Mouse (Mus musculus) forebrain, embryonic 10.5 days (tissue): ENCODE data around the gene Ccdc24. TPM values are rescaled to one million over a fixed set of nuclear protein-coding genes. Genes with fewer than 3 reads are reported as not detected.

Experiments
- DNase-seq: peaks from one replicate; pipeline ENCODE4 v3.0.0-alpha.2; 2017; ENCODE audit warnings: low spot score; ENCODE audit errors: extremely low spot score
- H3K27ac ChIP-seq: fragments of 300-500 bp; sonication (generic); 2 replicates; pipeline ENCODE4 v1.5.1; 2016; ENCODE audit warnings: mild to moderate bottlenecking
- H3K27me3 ChIP-seq: fragments of 300-500 bp; sonication (generic); 2 replicates; pipeline ENCODE4 v1.6.1; 2016; ENCODE audit warnings: mild to moderate bottlenecking; ENCODE audit not compliant: poor library complexity, severe bottlenecking
- H3K36me3 ChIP-seq: fragments of 300-500 bp; sonication (generic); replicated peaks from 2 replicates; pipeline ENCODE4 v1.6.1; 2016; ENCODE audit warnings: mild to moderate bottlenecking, moderate library complexity
- H3K4me1 ChIP-seq: fragments of 300-500 bp; sonication (generic); 2 replicates; pipeline ENCODE4 v1.6.1; 2016
- H3K4me3 ChIP-seq: fragments of 300-500 bp; sonication (generic); 2 replicates; pipeline ENCODE4 v1.5.1; 2016; ENCODE audit warnings: mild to moderate bottlenecking, moderate library complexity
- H3K9me3 ChIP-seq: fragments of 300-500 bp; sonication (generic); 2 replicates; pipeline ENCODE4 v1.6.1; 2016; ENCODE audit warnings: mild to moderate bottlenecking, moderate library complexity
- WGBS: fragments of 180-500 bp; shearing (Covaris S2); methylation state at CpG from one replicate; pipeline ENCODE4 v1.1.7; 2016; 5-methylcytosine and 5-hydroxymethylcytosine counted together
- polyA plus RNA-seq: library from polyadenylated mRNA; unstranded; fragments of >200 nt; fragmentation: Nextera tagmentation; extraction: Ambion mirVana; gene quantifications from 2 replicates; pipeline ENCODE4 v1.2.1, GENCODE M21; 2016

Gene Ccdc24
- polyA plus RNA-seq, 1 experiment from 2014 or later, result 1.2 TPM

DNA sequence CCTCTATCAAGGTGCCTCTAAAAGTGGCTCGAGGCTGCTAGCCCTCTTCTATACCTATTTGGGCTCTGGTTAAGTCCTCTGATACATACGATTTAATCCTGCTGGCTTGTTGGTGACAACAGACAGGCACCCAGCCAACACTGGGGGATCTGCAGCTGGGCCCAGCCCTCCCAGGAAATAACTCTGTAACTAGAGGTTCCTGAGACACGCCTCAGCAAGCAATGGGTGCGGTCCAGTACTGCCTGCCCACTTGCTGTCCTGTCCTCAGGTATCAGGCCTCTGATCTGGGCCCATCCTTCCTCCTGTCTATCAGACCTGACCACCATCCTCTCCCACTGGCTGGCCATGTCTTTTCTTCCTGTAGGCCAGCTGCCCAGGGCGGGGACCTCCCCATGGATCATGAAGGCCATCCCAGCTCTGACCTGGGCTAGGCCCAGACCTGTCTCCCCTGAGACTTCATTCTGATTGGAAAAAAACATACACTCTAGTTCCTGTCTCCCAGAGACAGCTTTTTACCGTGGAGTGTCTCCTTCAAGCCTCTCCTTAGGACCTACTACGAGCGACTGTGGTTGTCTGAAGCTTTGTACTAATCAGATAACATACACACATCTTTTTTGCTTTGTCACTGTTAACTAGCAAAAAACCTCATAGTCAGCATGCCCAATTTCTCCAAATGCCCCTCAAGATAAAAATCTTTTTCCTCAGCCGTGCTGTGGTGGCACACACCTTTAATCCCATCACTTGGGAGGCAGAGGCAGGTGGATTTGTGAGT, 40.3 kb downstream of the Ccdc24 start:
- no peaks in the 10 kb centered on the region for H3K36me3 ChIP-seq
- no peak overlapping the region for H3K4me3 ChIP-seq
- no peak for DNase-seq
- peaks cover 39% of the 10 kb centered on the region for H3K4me1 ChIP-seq
- H3K9me3 ChIP-seq, result no peaks in the 10 kb centered on the region
- peak overlapping the region; percentile 56; the same call in 1 of the 2 replicates for H3K27ac ChIP-seq
- 80% methylated on average over 9 of the region's 9 CpGs for WGBS
- peaks cover 46% of the 10 kb centered on the region for H3K27me3 ChIP-seq

DNA sequence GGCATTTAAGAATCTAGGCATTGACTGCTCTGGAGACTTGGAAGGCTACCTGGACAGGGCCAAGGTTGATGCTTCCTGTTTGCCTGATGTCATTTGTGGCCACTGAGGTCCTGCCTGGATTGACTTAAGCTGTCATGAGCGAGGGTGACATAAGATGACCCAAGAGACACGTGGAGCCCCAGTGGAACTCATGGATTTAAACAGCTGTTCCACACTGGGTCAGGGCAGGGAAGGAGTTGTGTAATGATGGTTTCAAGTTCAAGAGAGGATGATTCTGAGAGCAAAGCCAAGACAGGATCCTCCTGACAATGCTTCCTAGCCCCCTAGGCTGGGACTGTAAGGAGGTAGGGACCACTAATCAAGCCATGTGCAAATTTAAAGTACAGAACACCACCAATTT, 40.9 kb downstream of the Ccdc24 start:
- Histone ChIP-seq H3K4me3 (no peak overlapping the region), H3K4me1 (peaks cover 33% of the 10 kb centered on the region), H3K27ac (peak overlapping the region; percentile 48), H3K27me3 (peaks cover 46% of the 10 kb centered on the region), H3K36me3 (no peaks in the 10 kb centered on the region), H3K9me3 (no peaks in the 10 kb centered on the region)
- WGBS, result 78% methylated on average over 2 of the region's 2 CpGs
- no peak for DNase-seq

GRCm38 (mm10) chr4:117830801-117831200, 41.6 kb downstream of the Ccdc24 start:
- H3K27me3 ChIP-seq, result peaks cover 46% of the 10 kb centered on the region
- no peaks in the 10 kb centered on the region for H3K36me3 ChIP-seq
- no peak for DNase-seq
- no peak overlapping the region for H3K4me3 ChIP-seq
- no peaks in the 10 kb centered on the region for H3K9me3 ChIP-seq
- 93% methylated on average over 9 of the region's 9 CpGs for WGBS
- peaks cover 26% of the 10 kb centered on the region for H3K4me1 ChIP-seq
- H3K27ac ChIP-seq, result peak overlapping the region; percentile 48

DNA sequence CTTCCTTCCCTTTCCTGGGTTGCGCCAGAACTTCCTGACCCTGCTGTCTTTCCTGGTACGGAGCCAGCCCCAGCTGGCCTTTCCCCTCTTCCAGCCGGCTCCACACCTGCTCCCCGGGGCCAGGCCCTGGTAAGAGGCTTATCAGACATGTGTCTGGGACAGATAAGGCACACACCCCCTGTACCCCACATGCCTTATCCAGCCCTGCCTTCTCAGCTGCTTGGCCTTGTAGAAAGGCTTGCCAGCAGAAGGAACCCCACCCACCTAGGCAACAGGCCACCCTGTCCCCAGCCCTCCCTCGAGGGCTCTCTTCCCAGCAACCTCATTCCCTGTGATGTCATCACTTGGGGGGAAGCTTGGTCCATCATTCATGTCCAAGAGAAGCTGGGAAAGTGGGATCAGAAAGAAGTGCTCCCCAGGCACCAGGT, 42.2 kb downstream of the Ccdc24 start:
- DNase-seq, result no peak
- peak overlapping the region; percentile 25 for H3K4me3 ChIP-seq

GRCm38 (mm10) chr4:117829260-117830123, 42.9 kb downstream of the Ccdc24 start:
- peak overlapping the region; percentile 32 for H3K27ac ChIP-seq
- peak; percentile 64 for DNase-seq
- 9% methylated on average over 12 of the region's 12 CpGs for WGBS
- no peaks in the 10 kb centered on the region for H3K36me3 ChIP-seq
- H3K4me1 ChIP-seq, result peaks cover 14% of the 10 kb centered on the region
- H3K27me3 ChIP-seq, result peaks cover 45% of the 10 kb centered on the region
- H3K4me3 ChIP-seq, result peak overlapping the region; percentile 25
- no peaks in the 10 kb centered on the region for H3K9me3 ChIP-seq

More for the DNA sequence above, 42.2 kb downstream of the Ccdc24 start:
- H3K9me3 ChIP-seq, result no peaks in the 10 kb centered on the region
- peaks cover 46% of the 10 kb centered on the region for H3K27me3 ChIP-seq
- no peaks in the 10 kb centered on the region for H3K36me3 ChIP-seq
- H3K27ac ChIP-seq, result peak overlapping the region; percentile 32; the same call in 1 of the 2 replicates
- 16% methylated on average over 5 of the region's 5 CpGs for WGBS
- H3K4me1 ChIP-seq, result peaks cover 21% of the 10 kb centered on the region

DNA sequence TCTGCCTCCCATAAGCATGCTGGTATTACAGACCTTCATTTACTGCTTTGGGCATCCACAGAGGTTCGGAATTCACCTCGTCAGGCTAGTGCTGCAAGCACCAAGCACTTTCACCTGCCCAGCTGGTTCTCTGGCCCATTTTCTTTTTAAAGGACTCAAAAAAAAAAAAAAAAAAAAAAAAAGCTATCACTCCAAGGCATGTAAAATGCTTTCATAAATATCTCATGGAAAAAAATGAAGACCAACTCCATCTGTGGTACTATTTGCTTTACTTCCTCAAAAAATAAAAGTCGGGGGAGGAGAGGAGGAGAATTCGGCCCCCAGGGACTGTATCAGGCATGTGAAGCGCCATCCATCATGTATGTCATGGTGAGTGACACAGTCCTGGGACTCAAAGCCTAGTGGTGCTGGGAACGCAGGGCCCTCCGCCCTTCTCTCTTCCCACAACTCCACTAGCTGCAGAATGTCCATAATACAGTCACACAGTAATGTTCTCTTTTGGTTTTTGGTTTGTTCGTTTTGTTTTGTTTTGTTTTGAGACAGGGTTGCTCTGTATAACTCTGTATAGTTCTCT, 43.7 kb downstream of the Ccdc24 start:
- no peak for DNase-seq
- Histone ChIP-seq H3K4me3 (no peak overlapping the region), H3K9me3 (no peaks in the 10 kb centered on the region), H3K4me1 (peaks cover 8% of the 10 kb centered on the region), H3K36me3 (no peaks in the 10 kb centered on the region), H3K27me3 (peaks cover 37% of the 10 kb centered on the region), H3K27ac (no peak overlapping the region)
- WGBS, result 78% methylated on average over 8 of the region's 8 CpGs

DNA sequence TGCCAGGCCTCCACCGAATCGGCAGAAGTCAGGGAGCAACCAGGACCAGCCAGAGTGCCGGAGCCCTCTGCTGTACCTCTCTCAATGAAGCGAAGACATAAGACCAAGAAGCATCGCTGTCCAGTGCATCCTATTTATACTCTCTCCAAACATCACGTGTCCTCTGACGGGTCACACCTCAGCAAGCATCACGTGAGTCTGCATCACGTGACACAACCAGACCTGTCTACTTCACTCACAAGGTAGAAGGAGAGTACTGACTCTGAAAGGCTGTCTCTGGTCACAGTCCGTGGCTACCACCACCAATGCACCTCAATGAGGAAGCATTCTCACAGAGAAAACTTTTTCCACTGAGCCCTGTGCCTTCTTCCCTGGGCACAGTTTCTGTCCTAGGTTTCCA, 54.3 kb downstream of the Ccdc24 start:
- H3K4me1 ChIP-seq, result peaks cover 10% of the 10 kb centered on the region; the same call in 1 of the 2 replicates

DNA sequence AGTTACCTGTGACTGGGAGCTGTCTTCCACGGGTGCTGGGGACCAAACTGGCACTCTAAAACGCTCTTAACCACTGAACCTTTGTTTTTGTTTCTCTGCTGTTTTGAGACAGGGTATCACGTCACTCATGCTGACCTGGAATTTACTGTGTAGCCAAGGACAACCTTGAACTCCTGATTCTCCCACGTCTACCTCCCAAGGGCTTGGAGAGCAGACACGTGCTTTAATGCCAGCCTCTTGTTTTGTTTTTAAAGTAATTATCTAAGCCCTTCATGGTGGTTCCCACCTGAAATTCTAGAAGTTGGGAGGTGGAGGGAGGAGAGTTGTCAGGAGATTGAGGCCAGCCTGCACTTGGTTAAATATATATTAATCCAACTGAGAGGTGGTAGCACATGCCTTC, 55.6 kb downstream of the Ccdc24 start:
- Histone ChIP-seq H3K4me3 (no peak overlapping the region), H3K27ac (no peak overlapping the region), H3K27me3 (no peaks in the 10 kb centered on the region), H3K9me3 (peaks cover 7% of the 10 kb centered on the region; the same call in 1 of the 2 replicates), H3K4me1 (peaks cover 10% of the 10 kb centered on the region; the same call in 1 of the 2 replicates), H3K36me3 (no peaks in the 10 kb centered on the region)
- no peak for DNase-seq
- 83% methylated on average over 5 of the region's 5 CpGs for whole genome bisulfite sequencing

More for the DNA sequence above, 54.3 kb downstream of the Ccdc24 start:
- Histone ChIP-seq H3K36me3 (no peaks in the 10 kb centered on the region), H3K9me3 (peaks cover 7% of the 10 kb centered on the region; the same call in 1 of the 2 replicates), H3K4me3 (no peak overlapping the region), H3K27me3 (no peaks in the 10 kb centered on the region), H3K27ac (no peak overlapping the region)
- 91% methylated on average over 10 of the region's 10 CpGs for WGBS
- DNase-seq, result no peak

Other genes starting within 250 kb of the Ccdc24 start
- 72.3 and 76.1 TPM in 2 replicates for gene Dmap1, start 190.3 kb downstream of the Ccdc24 start, polyA plus RNA-seq
- gene Gm12845, start 148.1 kb downstream of the Ccdc24 start, polyA plus RNA-seq, result not detected in 2 replicates
- gene Klf17, start 106.9 kb downstream of the Ccdc24 start, polyA plus RNA-seq, result not detected in 2 replicates
- gene Slc6a9, start 38.1 kb downstream of the Ccdc24 start, polyA plus RNA-seq, result 7.0 and 9.1 TPM in 2 replicates
- gene B4galt2, start 10.9 kb upstream of the Ccdc24 start, polyA plus RNA-seq, result 20.9 and 21.8 TPM in 2 replicates
- gene Atp6v0b, start 14.8 kb upstream of the Ccdc24 start, polyA plus RNA-seq, result 160 and 166 TPM in 2 replicates
- 29.1 and 29.3 TPM in 2 replicates for gene Dph2, start 19.5 kb upstream of the Ccdc24 start, polyA plus RNA-seq
- 63.2 and 67.3 TPM in 2 replicates for gene Ipo13, start 42.4 kb upstream of the Ccdc24 start, polyA plus RNA-seq
- 0.44 and 0.58 TPM in 2 replicates for gene Artn, start 57.2 kb upstream of the Ccdc24 start, polyA plus RNA-seq